Mouse (Mus musculus): ENCODE measurements around the gene Col4a3.

Col4a3 gene

DNA sequence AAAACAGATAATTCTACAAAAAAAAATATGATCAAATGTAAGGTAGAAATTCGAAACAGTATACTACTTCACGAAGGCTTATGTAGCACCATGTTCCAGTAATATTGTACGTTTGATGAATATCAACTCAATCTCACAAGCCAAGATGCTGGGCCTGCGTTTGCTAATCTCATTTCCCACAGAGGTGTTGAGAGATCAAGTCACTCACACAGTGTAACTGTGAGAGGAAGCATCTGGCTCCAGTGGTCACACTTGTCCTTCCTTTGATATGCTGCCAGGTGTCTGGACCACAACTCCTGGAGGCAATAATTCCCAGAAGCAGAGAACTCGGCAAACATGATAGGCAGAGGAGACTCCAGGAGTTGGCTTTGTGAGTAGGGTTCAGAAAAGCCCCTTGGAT, 99.6 kb downstream of the Col4a3 start:
- DNase-seq (ENCODE audit: low read depth) = no peak

DNA sequence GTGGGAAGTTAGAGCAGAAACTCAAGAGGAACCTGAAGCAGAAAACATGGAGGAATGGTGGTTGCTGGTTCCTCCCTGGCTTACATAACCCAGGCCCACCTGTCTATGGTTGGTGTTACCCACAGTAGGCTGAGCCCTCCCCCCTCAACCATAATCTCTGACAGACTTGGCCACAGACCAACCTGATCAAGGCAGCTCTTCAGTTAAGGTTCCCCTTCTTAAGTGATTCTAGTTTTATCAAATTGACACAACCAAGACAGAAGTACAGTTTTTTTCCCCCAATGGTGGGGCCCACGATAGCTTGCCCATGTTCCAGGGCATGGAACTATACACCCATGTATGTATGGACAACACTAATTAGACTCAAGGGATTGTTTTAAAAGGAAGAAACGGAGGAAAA, 100.1 kb downstream of the Col4a3 start:
- no peak for DNase-seq (ENCODE audit: low read depth)

DNA sequence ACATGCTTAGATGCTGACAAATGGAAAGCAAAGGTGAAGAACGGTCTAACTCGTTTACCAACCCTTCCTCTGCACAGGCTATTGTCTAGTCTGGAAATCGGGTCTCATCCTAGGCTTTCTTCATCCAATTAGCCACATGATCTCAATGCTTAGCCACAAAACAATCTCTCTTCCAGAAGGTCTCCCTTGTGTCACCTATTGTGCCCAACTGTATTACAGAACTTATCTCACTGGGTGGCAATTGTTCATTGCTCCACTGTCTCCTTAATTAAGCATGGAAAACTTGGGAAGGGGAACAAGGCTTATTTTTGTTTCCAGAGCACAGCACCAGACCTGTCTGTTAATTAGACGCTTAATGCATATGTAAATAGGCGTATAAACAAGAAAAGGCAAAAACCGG, 101.2 kb downstream of the Col4a3 start:
- DNase-seq (ENCODE audit: low read depth) = no peak

DNA sequence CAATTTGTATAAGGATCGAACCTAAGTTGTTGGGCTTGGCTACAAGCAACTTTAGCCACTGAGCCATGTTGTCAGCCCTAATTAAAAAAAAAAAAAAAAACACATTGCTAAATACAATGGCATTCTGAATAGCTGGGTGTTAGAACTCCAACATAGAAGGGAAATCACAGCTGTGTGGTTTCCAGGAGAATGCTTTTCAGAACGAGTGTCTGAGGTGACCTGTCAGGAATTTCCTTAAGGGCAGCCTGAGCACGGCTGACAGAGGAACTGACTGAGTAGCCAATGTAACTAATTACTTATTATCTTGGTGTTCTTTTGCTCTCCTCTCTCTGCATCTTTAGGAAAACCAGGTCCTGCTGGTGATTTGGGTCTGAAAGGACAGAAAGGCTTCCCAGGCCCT, 109.2 kb downstream of the Col4a3 start:
- DNase-seq (ENCODE audit: low read depth) = no peak

DNA sequence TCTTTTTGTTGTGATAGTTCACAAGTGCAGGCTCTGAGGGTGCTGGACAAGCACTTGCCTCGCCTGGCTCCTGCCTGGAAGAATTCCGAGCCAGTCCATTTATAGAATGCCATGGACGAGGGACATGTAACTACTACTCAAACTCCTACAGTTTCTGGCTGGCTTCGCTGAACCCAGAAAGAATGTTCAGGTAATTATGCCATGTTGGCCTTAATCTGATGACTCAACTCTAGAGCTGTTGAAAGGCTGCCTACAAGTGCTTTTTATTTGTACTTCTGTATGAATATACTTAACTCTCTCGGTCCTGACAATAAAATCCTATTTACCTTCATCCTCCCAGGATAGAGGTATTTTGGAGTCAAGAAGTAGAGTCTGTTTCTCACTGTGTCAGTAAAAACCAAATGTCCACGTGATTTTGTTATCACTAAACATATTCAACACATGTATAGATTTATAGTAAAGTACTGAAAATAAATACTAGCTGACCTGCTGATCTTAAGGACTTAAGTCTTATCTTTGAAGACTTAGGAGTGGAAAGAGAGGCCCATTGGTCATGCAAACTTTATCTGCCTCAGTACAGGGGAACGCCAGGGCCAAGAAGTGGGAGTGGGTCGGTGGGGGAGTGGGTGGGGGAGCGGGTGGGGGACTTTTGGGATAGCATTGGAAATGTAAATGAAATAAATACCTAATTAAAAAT, 131.2 kb downstream of the Col4a3 start:
- DNase-seq (ENCODE audit: low read depth) = no peak

DNA sequence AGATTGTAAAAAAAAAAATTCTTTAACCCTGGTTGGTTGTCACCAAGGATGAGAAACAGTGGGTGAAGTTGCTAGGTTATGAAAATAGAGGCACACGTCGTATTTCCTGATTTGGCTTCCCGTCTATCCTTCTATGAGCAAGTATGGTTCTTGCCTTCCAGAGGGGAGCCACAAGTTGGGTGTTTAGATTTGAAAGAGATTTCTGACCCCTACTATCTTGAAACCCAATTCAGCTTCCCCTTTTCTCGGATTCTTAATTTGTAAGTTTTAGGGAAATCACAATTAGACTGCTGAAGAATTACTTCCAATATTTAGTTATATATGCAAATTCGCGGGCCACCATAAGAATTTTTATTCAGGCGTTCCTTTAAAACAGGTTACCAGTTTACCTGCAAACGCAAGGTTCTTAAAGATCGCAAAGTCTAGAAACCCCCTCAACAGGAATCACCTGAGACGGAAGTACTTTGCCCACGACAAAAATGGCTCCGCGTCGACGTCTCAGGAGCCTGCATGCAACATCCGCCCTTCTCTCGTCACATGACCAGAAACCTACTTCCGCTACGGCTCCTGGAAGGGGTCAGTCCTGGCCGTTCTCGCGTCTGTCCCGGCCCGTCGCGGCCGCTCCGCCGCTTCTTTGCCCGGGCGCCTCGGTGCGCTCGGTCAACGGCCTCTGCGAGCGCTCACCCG, 137.8 kb downstream of the Col4a3 start, which contains the start of gene Mff:
Gene Mff, plus strand, starts transcription at position 552 of the 687 bp plus-strand sequence.
- peak; percentile 95 for DNase-seq (ENCODE audit: low read depth)

DNA sequence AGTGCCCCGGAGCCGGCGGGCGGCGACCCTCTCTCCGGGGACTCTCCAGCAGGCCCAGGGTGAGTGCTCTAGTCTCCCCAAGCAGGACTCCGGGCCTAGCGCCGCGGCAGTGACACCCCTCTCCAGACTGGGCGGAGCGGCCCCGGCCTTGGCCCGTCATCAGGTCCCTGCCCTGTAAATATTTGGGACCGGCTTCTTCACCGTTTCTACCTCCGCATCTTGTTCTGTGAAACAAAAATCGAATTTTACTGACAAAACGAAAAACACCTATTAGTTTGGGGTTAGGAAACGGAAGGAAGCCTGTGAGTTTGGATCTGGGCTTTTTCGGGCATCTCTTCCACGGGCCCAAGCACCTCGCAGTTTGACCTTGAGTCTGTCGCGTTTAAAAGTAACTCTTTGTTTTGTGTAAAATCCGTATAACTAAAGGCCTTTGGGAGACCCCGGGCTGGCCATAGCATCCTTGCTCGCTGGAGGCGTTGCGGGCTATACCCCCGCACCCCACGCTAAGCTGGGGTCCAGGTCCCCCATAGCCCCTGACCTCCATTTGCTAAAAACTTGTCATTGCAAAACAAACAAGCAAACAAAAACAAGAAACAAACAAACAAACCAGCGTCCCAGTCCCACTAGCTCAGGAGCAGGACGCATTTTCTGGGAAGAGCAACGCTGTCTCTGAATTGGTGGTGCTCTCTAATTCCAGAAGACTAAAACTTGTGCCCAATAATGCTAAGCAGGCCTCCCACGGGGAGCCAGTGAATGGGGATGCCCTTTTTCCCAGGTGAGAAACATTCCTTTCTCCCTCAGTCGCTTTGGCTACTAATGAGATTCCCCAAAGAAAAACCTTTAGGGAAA, 138.5 kb downstream of the Col4a3 start:
- no peak for DNase-seq (ENCODE audit: low read depth)

DNA sequence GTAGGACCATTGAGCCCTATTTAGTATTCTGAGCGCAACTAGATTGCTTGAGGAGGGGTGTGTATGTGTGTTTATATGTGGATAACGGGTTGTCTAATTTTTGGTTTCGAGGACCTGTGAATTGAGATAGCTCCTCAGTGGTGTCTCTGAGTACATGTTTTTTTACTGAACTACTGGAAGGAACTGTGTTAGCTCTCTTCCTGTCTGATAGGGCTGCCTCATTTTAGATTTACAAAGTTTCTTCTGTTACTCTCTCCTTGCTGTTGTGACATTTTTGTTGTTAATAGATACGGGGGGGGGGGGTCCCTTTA, 139.1 kb downstream of the Col4a3 start:
- DNase-seq (ENCODE audit: low read depth) = peak; percentile 9

DNA sequence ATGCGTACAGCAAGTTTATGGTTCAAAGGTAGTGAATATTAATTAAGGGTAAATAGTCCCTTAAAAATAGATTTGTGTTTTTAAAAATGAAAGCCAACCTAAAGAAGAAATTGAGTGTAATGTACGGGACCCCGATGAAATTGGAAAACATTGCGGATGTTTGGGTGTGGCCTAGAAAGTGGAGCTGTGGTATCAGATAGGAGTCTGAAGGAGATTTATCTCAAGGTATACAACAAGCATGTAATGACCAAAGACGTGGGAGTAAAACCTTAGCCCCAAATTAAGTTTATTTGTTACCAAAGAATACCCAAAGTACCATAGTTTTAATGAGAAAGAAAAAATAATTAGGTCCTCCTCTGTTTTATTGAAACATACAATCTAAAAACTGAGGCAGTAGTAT, 139.8 kb downstream of the Col4a3 start:
- DNase-seq (ENCODE audit: low read depth) = no peak

DNA sequence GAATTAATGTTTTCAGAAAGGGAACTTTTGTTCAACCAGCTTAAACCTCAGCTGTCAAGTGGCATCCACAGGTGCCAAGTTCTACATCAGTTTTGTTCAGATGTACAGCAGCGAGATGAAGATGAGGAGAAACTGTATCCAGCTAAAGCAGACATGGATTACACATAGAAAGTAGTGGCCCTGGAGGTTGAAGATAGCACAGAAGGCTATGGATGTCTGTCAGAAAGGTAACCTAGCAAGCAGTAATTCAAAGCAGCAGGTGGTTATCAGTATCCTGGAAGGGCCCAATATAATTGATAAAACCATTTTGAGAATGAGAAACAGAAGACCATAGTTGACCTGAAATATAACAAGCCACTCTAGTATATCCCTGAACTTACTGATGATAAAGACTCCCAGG, 146.6 kb downstream of the Col4a3 start:
- no peak for DNase-seq (ENCODE audit: low read depth)

DNA sequence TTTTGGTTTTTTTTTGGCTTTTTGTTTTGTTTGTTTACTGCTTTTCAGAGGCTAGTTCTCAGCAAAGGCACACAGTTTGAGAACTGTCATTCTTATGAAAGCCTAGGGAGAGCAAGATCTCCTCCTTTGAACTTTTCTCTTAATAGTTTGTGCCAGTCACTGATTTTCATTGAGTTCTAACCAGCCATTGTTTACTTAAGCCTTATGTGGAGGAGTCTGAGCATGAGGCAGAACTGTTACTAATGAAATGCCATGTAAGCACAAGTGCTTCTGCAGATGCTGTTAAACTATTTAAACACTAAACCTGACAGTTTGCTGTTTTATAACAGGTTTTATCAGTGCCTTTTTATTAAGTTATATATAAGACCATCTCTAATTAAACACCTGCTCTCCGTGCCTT, 151.3 kb downstream of the Col4a3 start:
- DNase-seq (ENCODE audit: low read depth) = no peak

DNA sequence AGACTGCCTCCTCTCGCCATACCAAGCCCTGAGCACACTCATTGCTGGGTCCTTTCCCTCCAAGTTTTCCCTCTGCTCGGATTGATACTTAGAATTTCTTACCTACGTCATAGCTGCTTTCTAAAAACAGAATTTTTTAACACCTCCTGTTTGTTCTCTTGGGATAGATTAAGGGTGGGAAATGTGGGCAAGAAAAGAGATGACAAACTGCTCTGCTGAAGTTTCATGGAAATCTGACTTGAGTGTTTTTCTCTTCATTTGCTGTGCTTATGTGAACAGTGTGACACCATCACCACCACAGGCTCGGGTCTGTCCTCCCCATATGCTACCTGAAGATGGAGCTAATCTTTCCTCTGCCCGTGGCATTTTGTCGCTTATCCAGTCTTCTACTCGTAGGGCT, 154.8 kb downstream of the Col4a3 start:
- DNase-seq (ENCODE audit: low read depth) = no peak

DNA sequence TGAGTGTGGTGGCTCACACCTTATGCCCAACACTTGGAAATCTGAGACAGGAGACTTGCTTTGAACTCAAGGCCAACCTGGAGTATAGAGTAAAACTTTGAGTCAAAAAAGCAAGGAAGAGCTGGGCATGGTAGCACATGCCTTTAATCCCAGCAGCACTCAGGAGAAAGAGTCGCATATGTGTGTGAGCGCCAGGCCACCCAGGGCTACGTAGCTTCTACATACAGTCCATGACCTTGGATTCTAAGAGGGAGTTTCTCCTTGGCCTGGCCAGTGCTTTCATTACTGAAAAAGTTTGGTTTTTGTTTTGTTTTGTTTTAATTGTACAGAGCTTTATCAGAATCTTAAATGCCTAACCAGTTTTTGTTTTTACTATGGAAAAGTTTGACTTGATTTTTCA, 157.2 kb downstream of the Col4a3 start:
- no peak for DNase-seq (ENCODE audit: low read depth)

DNA sequence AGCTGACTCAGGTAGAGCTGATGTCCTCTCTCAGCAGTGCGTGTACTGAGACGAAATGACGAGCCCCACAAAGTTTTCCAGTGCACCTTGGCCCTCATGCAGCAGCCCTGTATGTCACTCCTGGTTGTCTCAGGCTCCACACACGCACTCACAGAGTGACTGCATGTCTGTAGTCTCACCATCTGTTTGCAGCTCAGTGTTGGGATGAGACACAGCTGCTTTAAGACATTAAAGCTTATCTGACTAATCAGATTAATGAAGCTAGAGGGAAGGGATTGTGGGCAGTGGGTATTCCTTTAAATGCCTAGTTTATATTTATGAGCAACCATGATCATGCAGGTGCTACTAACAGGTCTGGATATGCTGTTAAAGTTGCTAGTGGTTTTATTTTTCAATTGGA, 159.7 kb downstream of the Col4a3 start:
- DNase-seq (ENCODE audit: low read depth) = no peak

DNA sequence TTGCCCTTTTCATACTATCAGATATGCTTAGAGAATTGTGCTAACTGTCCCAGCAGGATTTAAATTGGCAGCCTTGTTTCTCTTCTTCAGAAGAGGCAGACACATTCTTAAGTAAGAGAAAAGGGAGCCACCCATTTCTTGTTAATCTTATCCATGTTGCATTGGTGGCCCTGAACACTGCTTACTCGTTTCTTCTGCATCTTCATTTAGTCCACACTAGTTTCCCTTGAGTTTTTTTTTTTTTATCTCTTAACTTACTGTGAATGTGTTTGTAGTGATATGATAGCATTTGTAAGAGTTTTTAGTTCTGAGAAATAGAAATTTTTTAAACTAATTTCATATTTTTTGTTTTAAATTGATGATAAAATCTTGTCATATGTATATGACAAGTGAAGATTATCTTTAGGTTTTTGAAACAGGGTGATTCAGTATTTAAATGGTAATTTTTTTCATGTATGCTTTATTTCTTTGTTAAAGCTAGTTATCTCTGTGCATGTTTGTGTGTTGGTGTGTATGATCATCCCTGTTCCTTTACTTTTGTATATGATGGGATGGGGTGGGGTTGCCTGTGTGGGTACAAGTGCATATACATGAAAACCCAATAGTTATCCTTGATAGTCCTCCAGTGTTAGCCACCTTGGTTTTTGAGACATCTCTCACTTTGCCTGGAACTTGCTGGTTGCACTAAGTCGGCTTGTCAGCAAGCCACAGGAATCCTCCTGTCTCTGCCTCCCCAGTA, 161.2 kb downstream of the Col4a3 start:
- no peak for DNase-seq (ENCODE audit: low read depth)

DNA sequence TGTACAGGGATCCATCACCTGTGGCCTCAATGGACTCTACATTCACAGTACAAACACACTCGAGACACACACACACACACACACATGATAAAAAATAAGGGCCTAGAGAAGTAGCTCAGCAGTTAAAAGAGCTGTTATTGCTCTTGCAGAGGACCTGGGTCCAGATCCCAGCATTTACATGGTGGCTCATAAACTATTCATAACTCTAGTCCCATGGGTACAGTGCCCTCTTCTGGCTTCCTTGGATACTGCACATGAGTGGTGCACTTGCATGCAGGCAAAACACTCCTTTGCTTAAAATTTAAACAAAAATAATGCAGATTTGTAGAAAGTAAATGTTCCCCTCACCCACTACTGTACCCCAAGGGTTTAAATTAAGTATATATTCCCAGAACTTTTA, 172.8 kb downstream of the Col4a3 start:
- DNase-seq (ENCODE audit: low read depth) = peak; percentile 29

DNA sequence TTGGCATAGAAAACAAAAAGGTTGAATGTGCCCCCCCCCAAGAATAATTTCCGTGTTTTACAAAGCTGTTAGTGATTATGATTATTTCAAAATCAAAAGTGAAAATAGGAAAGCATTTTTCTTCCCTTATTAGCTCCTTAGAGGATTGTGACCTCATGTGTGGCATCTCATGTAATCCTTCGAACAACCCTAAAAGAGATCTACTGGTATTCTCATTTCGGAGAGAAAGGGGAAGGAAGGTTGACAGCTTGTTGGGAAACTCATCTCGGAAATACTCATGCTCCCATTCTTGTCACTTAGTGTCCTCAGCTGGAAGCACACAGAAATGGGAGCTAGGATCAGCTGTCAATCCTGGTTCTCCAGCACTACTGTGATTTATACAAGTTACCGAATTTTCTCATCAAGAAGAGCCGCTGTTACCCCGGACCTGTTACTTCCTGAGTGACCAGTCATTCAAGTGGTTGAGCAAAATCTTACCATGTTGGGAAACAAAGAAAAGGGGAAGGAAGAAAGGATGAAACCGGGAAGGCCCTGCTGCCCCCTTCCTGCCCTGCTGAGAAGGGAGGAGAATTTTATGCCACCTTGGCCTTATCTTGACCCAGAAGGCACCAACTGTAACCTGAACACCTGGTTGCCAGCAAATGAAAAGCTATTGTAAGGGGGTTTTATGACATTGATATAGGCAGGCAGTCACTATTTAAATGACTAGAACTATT, 174.9 kb downstream of the Col4a3 start:
- DNase-seq (ENCODE audit: low read depth) = no peak

DNA sequence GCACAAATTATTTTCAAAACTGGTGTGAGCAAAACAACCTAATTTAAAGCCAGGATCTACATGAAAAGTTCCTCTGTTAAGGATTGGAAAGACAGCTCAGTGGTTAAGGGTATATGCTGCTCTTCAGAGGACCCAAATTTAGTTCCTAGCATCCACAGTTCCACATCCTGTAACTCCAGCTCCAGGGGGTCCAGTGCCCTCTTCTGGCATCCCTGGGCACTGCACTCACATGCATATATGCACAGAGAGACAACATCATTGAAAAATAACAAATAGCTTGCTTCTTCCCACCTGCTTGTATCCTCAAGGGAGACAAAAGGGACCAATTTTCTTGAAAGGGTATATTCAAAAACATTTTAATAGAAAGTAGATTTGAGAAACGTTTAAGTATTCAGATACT, 175.6 kb downstream of the Col4a3 start:
- no peak for DNase-seq (ENCODE audit: low read depth)

DNA sequence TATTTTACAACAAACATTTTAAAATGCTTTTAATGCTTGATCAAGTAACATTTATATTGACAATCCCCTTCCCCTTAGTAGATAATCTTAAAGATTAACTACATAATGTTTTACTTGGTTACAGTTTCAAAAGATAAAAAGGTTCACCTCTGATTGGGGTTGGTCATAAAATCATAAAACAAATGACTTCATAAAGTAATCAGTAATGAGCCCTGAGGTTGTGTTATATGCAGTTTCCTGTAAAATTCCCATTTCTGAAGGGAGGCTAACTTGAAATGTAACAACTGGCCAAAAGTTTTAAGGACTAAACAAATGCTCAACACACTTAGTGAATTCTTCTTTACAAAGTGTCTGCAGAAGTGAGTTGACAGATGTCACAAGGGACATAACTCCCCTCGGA, 179.5 kb downstream of the Col4a3 start:
- no peak for DNase-seq (ENCODE audit: low read depth)

DNA sequence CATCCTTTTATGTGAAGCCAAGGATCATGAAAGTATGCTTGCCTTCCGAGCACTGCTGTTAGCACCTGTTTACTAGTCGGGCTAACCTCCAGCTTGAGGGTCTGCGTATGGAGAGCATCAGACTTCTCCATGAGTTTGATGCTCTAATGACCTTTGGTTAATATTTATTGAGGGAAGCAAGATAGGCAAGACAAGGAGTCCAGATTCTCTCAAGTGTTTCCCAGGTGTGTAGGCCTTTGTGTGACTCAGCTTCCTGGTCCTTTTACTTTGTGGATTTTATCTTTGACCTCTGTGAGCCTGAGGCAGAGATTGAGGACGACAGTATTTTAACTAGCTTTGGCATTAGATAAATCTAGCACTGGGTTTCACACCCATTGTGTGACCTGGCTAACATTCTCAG, 179.9 kb downstream of the Col4a3 start:
- no peak for DNase-seq (ENCODE audit: low read depth)

DNA sequence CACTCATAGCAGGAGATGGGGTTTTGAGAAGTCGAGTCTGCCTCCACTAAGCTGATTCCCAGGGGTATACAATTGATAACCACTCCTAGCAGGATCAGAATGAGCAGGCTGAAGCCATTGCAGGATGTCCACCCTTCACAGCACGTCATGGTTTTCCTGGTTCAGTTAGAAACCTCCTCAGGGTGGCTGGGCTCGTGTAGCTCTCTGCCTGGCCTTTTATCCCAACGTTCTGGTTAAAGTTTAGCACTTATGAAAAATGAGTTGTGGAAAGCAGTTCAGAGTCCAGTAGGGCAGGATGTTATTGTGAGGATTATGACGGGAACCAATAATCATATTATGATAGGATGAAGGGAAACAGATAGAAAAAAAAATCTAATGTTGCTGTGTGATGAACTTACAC, 181.5 kb downstream of the Col4a3 start, which contains the start of gene Tm4sf20:
Gene Tm4sf20, minus strand, starts transcription at position 193 of the 400 bp plus-strand sequence.
- no peak for DNase-seq (ENCODE audit: low read depth)

All from naive thymus-derived CD4-positive, alpha-beta T cell, adult 2 months (primary cell).